Mouse (Mus musculus) ES-E14 (cell line): ENCODE data around the gene Dnah14. TPM values are rescaled to one million over a fixed set of nuclear protein-coding genes. Genes with fewer than 3 reads are reported as not detected.
A peak's percentile ranks its signal among the peaks of the same experiment; 100 is the strongest.

Experiments used
- DNase-seq: peaks from one replicate; pipeline ENCODE4 v3.0.0-alpha.2; 2013; ENCODE audit warnings: low read depth, low spot score
- H3K27ac ChIP-seq: 2 replicates; pipeline ENCODE4 v1.5.1; 2012; ENCODE audit warnings: low read depth, mild to moderate bottlenecking, low read length, moderate library complexity, mixed read lengths; ENCODE audit not compliant: poor library complexity, insufficient read depth, severe bottlenecking
- H3K36me3 ChIP-seq: 2 replicates; pipeline ENCODE4 v1.6.1; 2012; ENCODE audit warnings: mild to moderate bottlenecking, low read length, moderate library complexity, mixed read lengths; ENCODE audit not compliant: control insufficient read depth, poor library complexity, insufficient read depth, severe bottlenecking
- H3K4me1 ChIP-seq, 2 experiments: fragments of 150-350 bp in 1 of 2; sonication (generic) in 1 of 2; 2 replicates each; pipeline ENCODE4 v1.6.1; 2012; ENCODE audit warnings: low read length in 2 of 2, mild to moderate bottlenecking in 1 of 2, mixed read lengths in 1 of 2; ENCODE audit not compliant: control insufficient read depth in 2 of 2, insufficient read depth in 2 of 2, poor library complexity in 1 of 2
- H3K4me3 ChIP-seq, 2 experiments: fragments of 150-350 bp in 1 of 2; sonication (generic) in 1 of 2; 2 replicates each; pipeline ENCODE4 v1.5.1; 2012; ENCODE audit warnings: low read length in 2 of 2, low read depth in 1 of 2, mild to moderate bottlenecking in 1 of 2, mixed read lengths in 1 of 2; ENCODE audit not compliant: insufficient read depth in 1 of 2, poor library complexity in 1 of 2, severe bottlenecking in 1 of 2
- H3K9ac ChIP-seq: 2 replicates; pipeline ENCODE4 v1.6.1; 2012; ENCODE audit warnings: low read depth, mild to moderate bottlenecking, low read length, mixed read lengths; ENCODE audit not compliant: poor library complexity, insufficient read depth, severe bottlenecking
- H3K9me3 ChIP-seq: fragments of 150-350 bp; sonication (generic); 2 replicates; pipeline ENCODE4 v1.6.1; 2012; ENCODE audit warnings: low read depth, mild to moderate bottlenecking, low read length; ENCODE audit not compliant: control insufficient read depth, insufficient read depth
- CHD2 ChIP-seq: IDR thresholded peaks from 2 replicates; pipeline ENCODE4 v1.6.1; 2014; ENCODE audit warnings: mild to moderate bottlenecking, low read depth, low read length, inconsistent platforms
- HCFC1 ChIP-seq: IDR thresholded peaks from 2 replicates; pipeline ENCODE4 v1.6.1; 2012; ENCODE audit warnings: low read length, inconsistent platforms, borderline replicate concordance; ENCODE audit not compliant: insufficient read depth
- MAFK ChIP-seq: IDR thresholded peaks from 2 replicates; pipeline ENCODE4 v1.6.1; 2014; ENCODE audit warnings: mild to moderate bottlenecking, low read depth, low read length, inconsistent platforms; ENCODE audit not compliant: insufficient read depth
- ZC3H11A ChIP-seq: IDR thresholded peaks from 2 replicates; pipeline ENCODE4 v1.6.1; 2012; ENCODE audit warnings: low read depth, mild to moderate bottlenecking, inconsistent platforms, low read length, borderline replicate concordance
- ZNF384 ChIP-seq: IDR thresholded peaks from 2 replicates; pipeline ENCODE4 v1.6.1; 2012; ENCODE audit warnings: low read depth, low read length, inconsistent platforms
- in situ Hi-C, 2 experiments: fragments of 600-800 bp; cut with MboI; formaldehyde crosslinking; loops; one replicate each; pipeline ENCODE4 v1.15.1; 2025; ENCODE audit warnings: low sequenced_read_pairs in 2 of 2, inconsistent platforms in 1 of 2; ENCODE audit not compliant: unreplicated experiment in 2 of 2
- total RNA-seq: library from RNA; depleted of rRNA; stranded (reverse); fragments of 300-350 nt; gene quantifications from 2 replicates; pipeline ENCODE4 v1.2.3, GENCODE M21; 2012

The Dnah14 gene
- total RNA-seq, 1 experiment = 1.9 TPM

DNA sequence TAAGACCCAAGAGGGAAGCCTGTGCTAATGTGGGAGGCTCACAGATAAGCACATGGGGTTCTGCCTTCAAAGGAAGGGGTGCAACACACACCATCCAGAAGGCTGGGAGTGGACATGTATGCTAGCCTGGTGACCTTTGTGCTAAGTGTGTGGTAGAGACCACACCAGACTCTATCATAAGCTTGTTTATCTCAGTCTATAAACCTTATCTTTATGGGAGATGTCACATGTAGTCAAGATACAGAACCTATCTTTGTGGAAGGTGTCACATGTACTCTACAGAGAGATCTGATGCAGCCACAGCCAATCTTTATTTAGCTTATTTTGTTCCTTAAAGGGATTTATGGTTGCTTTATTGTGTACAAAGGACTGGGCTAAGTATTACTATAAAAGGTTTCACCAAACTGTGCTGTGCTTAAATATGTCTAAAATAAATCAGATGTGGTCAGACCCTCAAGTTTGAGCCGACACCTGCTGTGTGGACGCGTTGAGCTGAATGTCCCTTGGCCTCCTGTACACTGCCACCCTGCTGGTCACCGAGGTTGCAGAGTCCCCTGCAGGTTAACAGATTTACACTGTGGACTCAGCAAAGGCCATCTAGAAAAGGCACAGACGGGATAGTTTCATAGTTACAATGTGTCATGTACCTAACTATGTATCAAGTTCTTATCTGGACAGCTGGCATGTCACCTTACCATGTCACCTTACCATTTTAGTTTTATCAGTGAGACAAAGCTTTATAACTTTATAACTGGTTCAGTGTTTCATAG, 118.6 kb downstream of the Dnah14 start:
- no peaks in the 10 kb centered on the region for H3K4me1 ChIP-seq
- H3K9ac ChIP-seq = no peak overlapping the region
- no peak for TF ChIP-seq ZC3H11A
- no peak for TF ChIP-seq HCFC1
- no peak for DNase-seq
- H3K36me3 ChIP-seq = no peaks in the 10 kb centered on the region
- H3K4me3 ChIP-seq = no peak overlapping the region
- in situ Hi-C loops = no loop called here
- H3K9me3 ChIP-seq = no peaks in the 10 kb centered on the region
- no peak overlapping the region for H3K27ac ChIP-seq

GRCm38 (mm10) chr1:181728707-181729106, 152.3 kb downstream of the Dnah14 start:
- no peaks in the 10 kb centered on the region for H3K4me1 ChIP-seq
- TF ChIP-seq ZC3H11A = peak; percentile 66; the same call in 1 of the 2 replicates
- TF ChIP-seq ZNF384 = no peak
- no peaks in the 10 kb centered on the region for H3K9me3 ChIP-seq
- H3K36me3 ChIP-seq = no peaks in the 10 kb centered on the region
- no peak overlapping the region for H3K9ac ChIP-seq
- in situ Hi-C loops = loop anchor here in 1 of 2 experiments (5.0 to 10.0 kb wide), 2 partner anchors 154 to 416 kb away; no protein-coding TSS in a partner anchor
- H3K27ac ChIP-seq = no peak overlapping the region
- no peak overlapping the region for H3K4me3 ChIP-seq
- DNase-seq = no peak

DNA sequence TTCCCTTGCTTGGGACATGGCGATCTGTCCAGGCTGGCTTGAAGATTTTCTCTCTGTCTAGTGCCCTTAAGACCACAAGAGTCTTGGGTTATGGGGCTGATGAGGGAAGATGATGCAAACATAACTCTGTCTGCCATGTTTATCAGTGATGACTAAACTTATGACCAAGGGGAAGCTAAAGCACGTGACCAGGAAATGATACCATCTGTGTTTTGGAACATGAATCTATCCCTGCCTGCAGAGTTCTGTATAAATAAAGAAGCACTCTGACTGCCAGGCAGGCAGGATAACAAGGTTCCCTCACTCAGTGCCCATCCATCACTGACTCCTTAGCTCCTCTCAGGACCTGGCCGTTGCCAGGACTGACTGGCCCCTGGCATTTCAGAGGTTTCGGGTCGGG, 157.2 kb downstream of the Dnah14 start:
- H3K9ac ChIP-seq = no peak overlapping the region
- no peak for DNase-seq
- TF ChIP-seq ZC3H11A (no peak), HCFC1 (no peak), MAFK (no peak), CHD2 (no peak), ZNF384 (no peak)
- H3K4me3 ChIP-seq = no peak overlapping the region
- H3K4me1 ChIP-seq = no peaks in the 10 kb centered on the region
- in situ Hi-C loops = no loop called here
- no peaks in the 10 kb centered on the region for H3K9me3 ChIP-seq
- no peak overlapping the region for H3K27ac ChIP-seq
- H3K36me3 ChIP-seq = no peaks in the 10 kb centered on the region

DNA sequence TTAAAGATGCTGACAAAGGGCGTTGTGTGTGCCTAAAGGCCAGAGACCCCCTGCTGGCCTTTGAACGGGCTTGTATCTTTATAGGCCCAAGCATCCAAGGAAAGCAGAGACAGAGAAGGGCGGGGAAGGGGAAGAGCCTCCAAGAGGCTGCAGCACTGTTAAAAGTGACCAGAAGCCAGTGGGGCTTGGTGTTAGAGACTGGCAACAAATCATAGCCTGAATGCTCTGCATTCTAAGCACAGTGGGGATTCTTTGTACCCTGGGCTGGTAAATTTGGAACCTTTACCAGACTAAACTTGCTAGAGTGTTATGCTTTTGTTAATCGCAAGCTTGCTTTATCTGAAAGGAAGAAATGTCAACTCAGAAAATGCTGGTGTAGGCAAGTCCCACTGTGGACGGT, 163.9 kb downstream of the Dnah14 start:
- Histone ChIP-seq H3K9me3 (no peaks in the 10 kb centered on the region), H3K4me1 (peaks cover 0 to 22% of the 10 kb centered on the region in 2 experiments; a peak in 2 of 4 replicates), H3K9ac (no peak overlapping the region), H3K36me3 (no peaks in the 10 kb centered on the region), H3K27ac (no peak overlapping the region), H3K4me3 (no peak overlapping the region)
- in situ Hi-C loops = no loop called here
- peak; percentile 56 for DNase-seq
- TF ChIP-seq CHD2 (no peak), ZC3H11A (no peak), HCFC1 (no peak), MAFK (no peak; the same call in 1 of the 2 replicates), ZNF384 (no peak)

GRCm38 (mm10) chr1:181742251-181742885, 166.0 kb downstream of the Dnah14 start:
- no peak for TF ChIP-seq ZC3H11A
- no peak for TF ChIP-seq HCFC1
- no peak for TF ChIP-seq MAFK
- TF ChIP-seq ZNF384 = no peak
- no peak for TF ChIP-seq CHD2
- Histone ChIP-seq H3K9ac (no peak overlapping the region), H3K27ac (no peak overlapping the region; the same call in 1 of the 2 replicates), H3K36me3 (no peaks in the 10 kb centered on the region), H3K4me1 (peaks cover 0 to 22% of the 10 kb centered on the region in 2 experiments; a peak in 2 of 4 replicates), H3K4me3 (no peak overlapping the region), H3K9me3 (no peaks in the 10 kb centered on the region)
- in situ Hi-C loops = no loop called here
- DNase-seq = peak; percentile 36
